Comparison of ENCODE assay signal across 17 mouse cellular contexts in genomic region chrX:169837947-169838649, GRCm38 (mm10). TPM values are rescaled to one million over a fixed set of nuclear protein-coding genes. Genes with fewer than 3 reads are reported as not detected.
DNase-seq lines count a peak whose midpoint lies in the region; ATAC-seq lines count a peak whose summit lies in the region.
"Had no signal": no experiment of that assay in that cellular context is flagged by ENCODE, and none has a peak within 500 bp of the region (broad histone marks: within the 10 kb centered on the region; RNA-seq: fewer than 3 reads in every experiment).

No protein-coding gene starts in this region.

- H3K9ac ChIP-seq in forebrain, embryonic 14.5 days (ENCODE audit: low read length): no peak overlapping the region
- no peak overlapping the region for H3K9ac ChIP-seq in neural tube, embryonic 13.5 days
- H3K9ac ChIP-seq: limb, embryonic 15.5 days had no signal

- H3K36me3 ChIP-seq in forebrain, embryonic 14.5 days (ENCODE audit: control insufficient read depth, insufficient read depth, low read length): no peaks in the 10 kb centered on the region
- H3K36me3 ChIP-seq in neural tube, embryonic 13.5 days: no peaks in the 10 kb centered on the region
- H3K36me3 ChIP-seq: limb, embryonic 15.5 days had no signal

- no peaks in the 10 kb centered on the region; the same call in 1 of the 2 replicates for H3K4me1 ChIP-seq in forebrain, embryonic 14.5 days (ENCODE audit: control insufficient read depth, insufficient read depth, low read length)
- no peaks in the 10 kb centered on the region for H3K4me1 ChIP-seq in neural tube, embryonic 13.5 days (replicated peaks)
- H3K4me1 ChIP-seq: limb, embryonic 15.5 days had no signal

- no peaks in the 10 kb centered on the region for H3K9me3 ChIP-seq in forebrain, embryonic 14.5 days (replicated peaks; ENCODE audit: control insufficient read depth, low read length)
- H3K9me3 ChIP-seq in neural tube, embryonic 13.5 days: no peaks in the 10 kb centered on the region
- H3K9me3 ChIP-seq: limb, embryonic 15.5 days had no signal

- DNase-seq in frontal cortex, postnatal 14 days (ENCODE audit: low spot score in 2 of 2): no peak
- DNase-seq in forebrain, embryonic 14.5 days (ENCODE audit: low spot score): peak; percentile 92
- peak; percentile 49 to 59 for DNase-seq in layer of hippocampus, postnatal 10 days (ENCODE audit: low spot score in 2 of 2)
- DNase-seq in spleen, adult 18-20 months: no peak
- no peak for DNase-seq in ovary, postnatal 36 days (ENCODE audit: low spot score)
- DNase-seq in gastrocnemius, postnatal 4 days (ENCODE audit: low spot score in 2 of 2): no peak
- DNase-seq: adrenal gland, postnatal 10 days; cerebellum, adult 9-11 months; heart, adult 18-20 months; heart, postnatal 36 days; kidney, postnatal 4 days; lung, postnatal 36 days had no signal

- H3K4me2 ChIP-seq in forebrain, embryonic 14.5 days (ENCODE audit: low read length): peak overlapping the region; percentile 12; the same call in 1 of the 2 replicates
- no peak overlapping the region for H3K4me2 ChIP-seq in neural tube, embryonic 13.5 days
- H3K4me2 ChIP-seq: limb, embryonic 15.5 days had no signal

- WGBS in forebrain, embryonic 14.5 days: 19% methylated on average over 5 of the region's 5 CpGs
- WGBS in neural tube, embryonic 13.5 days: 37% methylated on average over 5 of the region's 5 CpGs

- H3K4me3 ChIP-seq in forebrain, embryonic 14.5 days (ENCODE audit: low read depth, low read length): no peak overlapping the region
- H3K4me3 ChIP-seq in neural tube, embryonic 13.5 days: no peak overlapping the region
- H3K4me3 ChIP-seq: erythroblast, embryonic 14.5 days; limb, embryonic 15.5 days had no signal

- H3K27ac ChIP-seq in forebrain, embryonic 14.5 days (ENCODE audit: low read depth, low read length): peak overlapping the region; percentile 63; the same call in 1 of the 2 replicates
- peak overlapping the region; percentile 59 for H3K27ac ChIP-seq in neural tube, embryonic 13.5 days (replicated peaks)
- H3K27ac ChIP-seq: limb, embryonic 15.5 days had no signal

- no peaks in the 10 kb centered on the region for H3K27me3 ChIP-seq in forebrain, embryonic 14.5 days (replicated peaks; ENCODE audit: control insufficient read depth, insufficient read depth, low read length)
- peaks cover 22% of the 10 kb centered on the region for H3K27me3 ChIP-seq in neural tube, embryonic 13.5 days
- H3K27me3 ChIP-seq: limb, embryonic 15.5 days had no signal

- peak; percentile 34; the same call in 1 of the 2 replicates for ATAC-seq in frontal cortex, adult (ENCODE audit: low TSS enrichment)
- ATAC-seq in forebrain, embryonic 14.5 days: peak; percentile 99
- peak; percentile 92 for ATAC-seq in neural tube, embryonic 13.5 days (ENCODE audit: low read depth)

RNA-seq across cellular contexts. Expression of gene 4933400A11Rik, which starts 58.7 kb away (rescaled TPM):
- not detected in 2 replicates for polyA plus RNA-seq in forebrain, embryonic 14.5 days (2014; fragmentation: Nextera tagmentation; extraction: Ambion mirVana)
- not detected for total RNA-seq in layer of hippocampus, postnatal 10 days (2021)
- polyA plus RNA-seq in neural tube, embryonic 13.5 days (2015; fragmentation: Nextera tagmentation; extraction: Ambion mirVana): 0.18 TPM in 1 of 2 replicates, not detected in the other
- not detected for total RNA-seq in gastrocnemius, postnatal 4 days (2021)
- total RNA-seq: adrenal gland, postnatal 10 days; heart, adult 18-20 months; heart, postnatal 36 days had no signal
- polyA plus RNA-seq: C2C12; erythroblast, embryonic 14.5 days had no signal

Comparison
In these comparisons a context has a peak if more than half of its experiments do, and no peak if none do; other contexts are left out.
1. ATAC-seq: peak in every context shown above with its lines; median percentile 99 in forebrain, embryonic 14.5 days; 92 in neural tube, embryonic 13.5 days; 34 in frontal cortex, adult.
2. DNase-seq: peak in forebrain, embryonic 14.5 days (single experiment) and layer of hippocampus, postnatal 10 days (2 of 2); none in frontal cortex, postnatal 14 days (0 of 2), spleen, adult 18-20 months (0 of 2), ovary, postnatal 36 days (single experiment) and gastrocnemius, postnatal 4 days (0 of 2).